Mouse (Mus musculus) fat pad, adult 2 months (tissue): Measurements from ENCODE around the gene Mta1.

Experiments used
- DNase-seq: peaks from one replicate; pipeline ENCODE4 v3.0.0-alpha.2; 2011; ENCODE audit warnings: low read depth, low spot score; ENCODE audit errors: extremely low read depth

Gene Mta1

DNA sequence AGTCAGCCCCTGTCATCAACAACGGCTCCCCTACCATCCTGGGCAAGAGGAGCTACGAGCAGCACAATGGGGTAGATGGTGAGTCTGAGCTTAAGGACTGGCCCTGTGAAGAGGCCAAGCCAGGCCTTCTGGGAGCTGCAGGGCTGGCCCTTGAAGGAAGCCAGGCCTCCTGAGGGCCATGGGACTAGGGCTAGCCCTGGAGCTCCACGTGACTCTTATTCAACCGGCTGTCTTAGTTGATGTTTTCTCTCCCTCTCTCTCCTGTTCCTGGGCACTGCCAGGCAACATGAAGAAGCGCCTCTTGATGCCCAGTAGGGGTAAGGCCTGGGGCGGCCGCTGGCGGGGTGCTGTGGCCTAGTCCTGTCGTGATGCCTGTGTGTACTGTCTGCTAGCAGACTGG, 35.2 kb downstream of the Mta1 start:
- DNase-seq = no peak

GRCm38 (mm10) chr12:113133861-113134403, 35.9 kb downstream of the Mta1 start:
- no peak for DNase-seq

DNA sequence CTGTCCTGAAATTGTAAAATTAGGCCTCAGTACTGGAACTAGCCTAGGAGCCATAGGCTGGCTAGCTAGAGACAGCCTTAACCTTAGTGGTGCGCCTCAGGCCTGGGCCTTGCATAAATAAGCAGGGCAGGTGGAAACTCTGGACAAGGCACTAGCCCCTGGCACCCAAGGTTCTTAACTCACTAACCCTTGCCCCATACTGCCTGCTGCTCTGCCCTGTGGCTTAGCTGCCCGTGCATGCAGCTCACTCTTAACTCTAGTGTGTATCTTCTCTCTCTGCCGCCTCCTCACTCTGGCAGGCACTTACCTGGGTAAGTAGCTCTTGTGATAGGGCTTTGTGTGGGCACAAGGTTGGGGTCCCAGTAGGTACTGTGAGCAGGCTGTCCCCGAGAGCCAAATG, 36.4 kb downstream of the Mta1 start:
- no peak for DNase-seq

DNA sequence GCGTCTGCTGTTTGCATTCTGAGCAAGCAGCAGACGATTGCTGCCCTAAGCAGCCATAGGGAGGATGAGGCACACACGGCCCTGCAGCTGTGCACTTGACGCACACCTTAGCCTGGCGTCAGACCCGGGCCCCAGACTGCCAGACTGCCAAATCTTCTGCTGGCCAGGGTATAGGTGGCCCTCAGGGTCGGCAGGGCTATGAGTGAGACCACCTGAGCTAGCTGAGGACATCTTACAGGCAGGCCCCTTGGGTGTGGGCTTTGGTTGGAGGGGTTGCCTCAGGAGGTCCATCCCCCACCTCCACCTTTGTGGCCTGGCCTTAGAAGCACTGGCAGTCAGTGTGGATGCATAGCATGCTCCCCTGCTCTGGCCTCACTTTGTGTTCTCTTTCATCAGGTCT, 37.3 kb downstream of the Mta1 start:
- no peak for DNase-seq

GRCm38 (mm10) chr12:113136492-113137020, 38.5 kb downstream of the Mta1 start:
- no peak for DNase-seq

DNA sequence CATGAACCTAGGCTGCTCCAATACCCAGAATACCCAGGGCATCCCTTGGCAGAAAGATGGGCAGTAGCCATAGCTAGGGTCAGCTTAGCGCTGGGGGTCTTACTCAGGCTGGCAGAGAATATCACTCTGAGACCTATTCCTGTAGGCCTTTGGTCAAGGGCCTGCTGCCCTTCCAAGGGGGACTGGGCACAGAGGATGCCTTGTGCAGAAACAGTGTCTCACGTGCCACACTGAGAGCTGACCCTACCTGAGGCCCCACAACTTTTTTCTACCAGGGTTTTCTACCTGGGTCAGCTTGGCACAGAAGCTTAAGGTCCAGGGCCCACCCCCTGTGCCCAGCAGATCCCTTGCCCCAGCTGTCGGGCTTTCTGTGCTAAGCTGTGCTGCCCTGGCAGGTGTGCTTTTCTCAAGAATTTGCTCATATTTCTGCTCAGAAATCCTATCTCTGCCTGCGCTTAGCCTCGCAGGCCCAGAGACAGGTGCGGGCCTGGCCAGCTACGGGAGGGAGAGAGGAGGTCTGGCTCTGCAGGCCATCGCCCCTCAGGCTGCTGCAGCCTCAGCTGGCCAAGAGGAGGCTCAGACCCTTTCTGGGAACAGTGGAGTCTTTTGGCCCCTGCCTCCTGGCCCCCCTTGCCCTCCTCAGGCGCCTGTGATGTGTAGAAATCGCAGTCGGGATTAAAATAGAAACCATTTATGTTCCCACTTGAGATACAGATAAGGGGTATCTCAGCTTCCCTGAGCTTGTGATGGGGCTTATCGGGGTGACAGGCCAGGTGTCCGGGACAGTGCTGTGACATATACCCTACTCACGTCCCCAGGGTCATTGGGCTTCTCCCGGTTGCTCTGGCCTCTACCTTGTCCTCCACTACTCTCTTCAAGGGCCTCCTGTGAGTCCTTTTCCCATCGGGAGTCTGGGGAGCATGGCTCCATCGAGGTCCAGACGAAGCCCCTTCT, 39.5 kb downstream of the Mta1 start:
- no peak for DNase-seq

DNA sequence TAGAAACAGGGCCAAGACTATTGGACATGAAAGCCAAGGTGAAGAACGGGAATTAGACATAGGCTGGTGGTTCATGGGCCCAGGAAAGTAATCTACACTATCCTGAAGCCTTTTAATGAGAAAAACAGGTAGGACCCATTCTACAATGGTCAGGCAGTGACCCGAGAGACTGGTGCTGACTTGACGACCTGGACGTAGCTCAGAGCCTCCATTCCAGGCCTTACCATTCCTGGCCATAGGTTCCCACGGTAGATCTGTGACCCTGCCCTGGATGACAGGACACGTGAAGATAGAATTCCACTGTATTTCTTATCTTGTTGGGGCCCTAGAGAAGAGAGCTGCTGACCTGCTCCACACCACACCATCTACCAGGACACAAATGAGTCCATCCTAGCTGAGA, 40.2 kb downstream of the Mta1 start:
- DNase-seq = no peak

DNA sequence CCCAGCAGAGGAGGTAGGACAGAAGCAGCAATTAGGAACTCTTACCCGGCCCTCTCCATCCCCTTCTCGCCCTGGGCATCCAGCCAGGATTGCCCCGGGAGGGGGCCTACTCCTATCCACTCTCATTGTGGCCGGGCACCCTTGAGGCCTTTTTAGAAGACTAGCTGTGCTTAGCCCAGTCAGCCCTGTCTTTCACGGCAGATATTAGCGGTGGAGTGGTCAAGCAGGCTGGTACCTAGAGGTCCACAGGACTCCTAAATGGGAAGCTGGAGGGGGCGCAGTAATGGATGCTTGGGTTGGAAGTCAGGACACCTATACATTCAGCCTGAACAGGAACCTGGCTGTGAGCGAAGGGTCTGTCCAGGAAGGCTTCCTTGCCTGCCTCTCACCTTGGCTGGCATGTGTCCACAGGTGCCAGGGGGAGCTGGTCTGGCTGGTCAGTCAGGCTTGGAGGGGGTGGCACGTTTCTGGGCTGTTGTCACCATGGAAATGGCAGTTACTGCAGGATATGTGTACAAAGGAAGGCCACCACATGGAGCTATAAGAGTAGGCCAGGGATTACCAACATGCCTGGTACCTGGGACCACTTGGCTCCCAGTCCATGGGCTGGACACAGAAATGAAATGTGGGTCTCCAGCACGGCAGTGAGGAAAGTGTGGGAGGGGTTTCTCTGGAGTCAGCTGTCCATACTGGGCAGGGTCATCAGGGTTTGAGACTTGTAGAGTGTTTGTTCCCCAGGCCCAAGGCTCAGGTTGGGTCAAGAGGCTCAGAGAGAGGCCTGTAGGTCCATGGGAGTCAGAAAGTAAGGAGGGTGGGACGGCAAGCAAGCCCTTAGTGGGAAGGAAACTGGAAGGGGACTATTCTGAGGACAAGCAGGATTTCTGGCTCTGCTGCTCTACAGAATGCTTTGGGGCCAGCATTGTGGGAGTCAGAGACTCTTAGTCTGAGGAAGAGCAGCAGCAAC, 41.1 kb downstream of the Mta1 start:
- no peak for DNase-seq

DNA sequence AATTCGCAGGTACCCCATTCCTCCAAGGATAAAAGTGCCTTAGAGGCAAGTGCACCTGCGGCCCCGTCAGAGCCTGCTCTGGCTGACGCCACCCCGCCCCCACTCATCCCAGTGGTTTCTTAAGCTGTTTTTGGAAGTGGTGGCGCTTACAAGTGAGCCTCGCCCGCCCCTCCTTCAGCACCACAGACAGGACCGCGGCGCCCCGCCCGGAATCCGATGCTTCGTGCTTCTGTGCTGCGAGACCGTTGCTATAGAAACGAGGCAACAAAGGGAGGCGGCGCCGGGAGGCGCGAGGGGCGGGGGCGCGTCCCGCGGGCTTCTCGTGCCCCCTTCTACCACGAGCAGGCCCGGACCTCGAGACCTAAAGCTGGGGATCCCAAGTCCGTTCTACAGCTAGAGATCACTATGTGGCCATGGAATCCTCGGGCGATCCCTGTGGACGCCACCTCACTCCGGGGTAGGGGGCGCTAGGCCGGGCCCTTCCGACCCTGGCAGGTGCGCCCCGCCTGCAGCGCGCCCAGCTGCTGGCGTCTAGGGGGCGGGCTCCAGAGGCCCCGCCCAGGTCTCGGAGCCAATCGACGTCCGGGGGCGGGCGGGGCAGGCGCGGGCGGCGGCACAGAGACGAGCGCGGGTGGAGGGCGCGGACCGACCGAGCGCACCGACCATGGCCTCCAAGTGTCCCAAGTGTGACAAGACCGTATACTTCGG, 42.0 kb downstream of the Mta1 start, which contains the start of gene Crip2:
Crip2 (plus strand) TSS at position 329 of the 708 bp plus-strand sequence.
- no peak for DNase-seq

- DNase-seq = peak; percentile 59
These were observed 42.7 kb downstream of the Mta1 start for GRCm38 (mm10) chr12:113140616-113141411.

DNA sequence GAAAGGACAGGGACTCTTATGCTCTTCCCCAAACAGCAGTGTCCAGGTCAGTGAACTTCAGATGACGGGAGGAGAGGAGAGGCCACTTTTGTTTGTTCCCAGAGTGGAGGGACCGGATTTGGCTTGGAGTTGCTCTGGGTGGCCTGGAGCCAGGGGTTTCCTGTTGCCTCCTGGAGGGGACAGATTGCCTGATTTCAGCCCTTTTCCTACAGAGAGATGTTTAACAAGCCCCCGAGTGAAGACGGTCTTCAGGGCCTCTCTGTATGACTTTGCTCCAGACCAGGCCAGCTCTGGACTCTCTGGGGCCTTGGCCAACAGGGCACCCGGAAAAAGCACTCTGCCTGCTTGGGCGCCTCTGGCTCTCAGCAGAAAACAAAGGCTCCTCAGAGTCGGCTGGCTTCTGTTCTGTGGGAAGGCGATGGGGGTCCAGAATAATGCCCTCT, 43.5 kb downstream of the Mta1 start:
- DNase-seq = no peak

GRCm38 (mm10) chr12:113142021-113142975, 44.2 kb downstream of the Mta1 start:
- no peak for DNase-seq

GRCm38 (mm10) chr12:113143164-113143563, 45.1 kb downstream of the Mta1 start:
- DNase-seq = no peak

DNA sequence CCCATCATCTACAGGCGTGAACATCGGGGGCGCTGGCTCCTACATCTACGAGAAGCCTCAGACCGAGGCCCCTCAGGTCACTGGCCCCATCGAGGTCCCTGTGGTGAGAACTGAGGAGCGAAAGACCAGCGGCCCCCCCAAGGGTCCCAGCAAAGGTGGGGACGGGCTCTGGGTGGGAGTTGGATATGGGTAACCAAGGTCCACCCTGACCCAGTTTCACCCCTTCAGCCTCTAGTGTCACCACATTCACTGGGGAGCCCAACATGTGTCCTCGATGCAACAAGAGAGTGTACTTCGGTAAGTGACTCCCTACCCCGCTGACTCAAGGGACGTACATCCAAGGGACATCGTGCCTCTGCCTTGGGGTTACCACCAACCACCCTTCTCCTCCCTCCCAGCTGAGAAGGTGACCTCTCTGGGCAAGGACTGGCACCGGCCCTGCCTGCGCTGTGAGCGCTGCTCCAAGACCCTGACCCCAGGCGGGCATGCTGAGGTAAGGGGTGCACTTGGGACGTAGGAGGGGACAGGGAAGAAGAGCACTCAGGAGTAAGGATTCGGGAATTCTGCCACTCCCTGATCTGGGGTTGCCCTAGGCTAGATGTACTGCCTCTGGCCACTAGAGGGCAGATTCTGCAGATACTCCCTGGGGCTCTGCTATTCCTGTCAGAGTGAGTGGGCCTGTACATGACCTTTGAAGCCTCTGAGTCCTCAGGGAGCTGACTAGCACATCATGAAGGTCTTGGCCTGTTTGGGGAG, 46.1 kb downstream of the Mta1 start:
- DNase-seq = no peak

GRCm38 (mm10) chr12:113144886-113145285, 46.8 kb downstream of the Mta1 start:
- DNase-seq = no peak

DNA sequence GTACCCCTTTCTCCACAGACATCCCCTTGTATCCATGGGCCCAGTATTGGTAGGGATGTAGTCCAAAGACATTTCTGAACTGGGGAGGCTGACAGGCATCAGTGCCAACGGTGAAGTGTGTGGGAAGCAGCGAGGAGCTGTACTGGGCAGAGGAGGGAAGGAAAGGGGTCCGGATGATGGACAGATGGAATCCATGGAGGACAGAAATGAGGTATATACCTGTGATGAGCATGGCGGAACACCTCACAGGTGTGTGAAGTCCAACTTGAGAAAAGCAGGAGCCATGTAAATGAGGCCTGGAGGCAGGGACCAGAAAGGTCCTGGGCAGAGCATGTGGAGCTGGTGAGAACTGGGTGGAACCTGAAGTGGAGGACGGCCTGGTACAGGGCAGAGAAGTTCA, 47.5 kb downstream of the Mta1 start:
- DNase-seq = no peak
